Mouse (Mus musculus): ENCODE results near the gene Frem2.
A peak's percentile ranks its signal among the peaks of the same experiment; 100 is the strongest.

Frem2 gene

GRCm38 (mm10) chr3:53555031-53555952, 101.9 kb downstream of the Frem2 start:
- DNase-seq (ENCODE audit: low spot score), result no peak

GRCm38 (mm10) chr3:53552691-53553090, 104.5 kb downstream of the Frem2 start:
- DNase-seq (ENCODE audit: low spot score), result no peak

- DNase-seq (ENCODE audit: low spot score), result no peak
These were observed 125.1 kb downstream of the Frem2 start for GRCm38 (mm10) chr3:53532091-53532490.

- DNase-seq (ENCODE audit: low spot score), result no peak
These were observed 126.8 kb downstream of the Frem2 start for GRCm38 (mm10) chr3:53530305-53530704.

- DNase-seq (ENCODE audit: low spot score), result no peak
These were observed 131.4 kb downstream of the Frem2 start for GRCm38 (mm10) chr3:53525737-53526136.

- no peak for DNase-seq (ENCODE audit: low spot score)
These were observed 134.4 kb downstream of the Frem2 start for GRCm38 (mm10) chr3:53522794-53523193.

- no peak for DNase-seq (ENCODE audit: low spot score)
These were observed 142.7 kb downstream of the Frem2 start for GRCm38 (mm10) chr3:53514221-53515065.

GRCm38 (mm10) chr3:53513096-53513495, 144.1 kb downstream of the Frem2 start:
- no peak for DNase-seq (ENCODE audit: low spot score)

- peak; percentile 16 for DNase-seq (ENCODE audit: low spot score)
These were observed 154.7 kb downstream of the Frem2 start for GRCm38 (mm10) chr3:53502428-53502827.

GRCm38 (mm10) chr3:53498351-53498905, 158.7 kb downstream of the Frem2 start:
- no peak for DNase-seq (ENCODE audit: low spot score)

- no peak for DNase-seq (ENCODE audit: low spot score)
These were observed 168.8 kb downstream of the Frem2 start, which contains the start of gene Stoml3 for GRCm38 (mm10) chr3:53488353-53488752. TSS of gene Stoml3 (plus strand) at chr3:53488653.

GRCm38 (mm10) chr3:53486996-53487576, 170.1 kb downstream of the Frem2 start:
- DNase-seq (ENCODE audit: low spot score), result no peak

GRCm38 (mm10) chr3:53486561-53486960, 170.6 kb downstream of the Frem2 start:
- no peak for DNase-seq (ENCODE audit: low spot score)

- no peak for DNase-seq (ENCODE audit: low spot score)
These were observed 173.6 kb downstream of the Frem2 start for GRCm38 (mm10) chr3:53483414-53484059.

GRCm38 (mm10) chr3:53478419-53479046, 178.6 kb downstream of the Frem2 start:
- no peak for DNase-seq (ENCODE audit: low spot score)

GRCm38 (mm10) chr3:53477468-53477867, 179.7 kb downstream of the Frem2 start:
- no peak for DNase-seq (ENCODE audit: low spot score)

GRCm38 (mm10) chr3:53475889-53476288, 181.3 kb downstream of the Frem2 start:
- DNase-seq (ENCODE audit: low spot score), result peak; percentile 31

GRCm38 (mm10) chr3:53474179-53474578, 183.0 kb downstream of the Frem2 start:
- DNase-seq (ENCODE audit: low spot score), result no peak

GRCm38 (mm10) chr3:53472061-53472460, 185.1 kb downstream of the Frem2 start:
- no peak for DNase-seq (ENCODE audit: low spot score)

GRCm38 (mm10) chr3:53469650-53470049, 187.5 kb downstream of the Frem2 start:
- DNase-seq (ENCODE audit: low spot score), result no peak

- no peak for DNase-seq (ENCODE audit: low spot score)
These were observed 189.8 kb downstream of the Frem2 start for GRCm38 (mm10) chr3:53467356-53467755.

Measured in adipocyte (in vitro differentiated cells).